Mouse (Mus musculus) hematopoietic stem cell, adult 5-6 weeks (primary cell): ENCODE measurements at regions not wholly inside any gene's neighbourhood (a gene's known extent, or its start where the extent isn't known, plus 50 kb on each side); places are given as distances from the start of the nearest gene placed in this dataset.

Experiments
- ATAC-seq, 2 experiments: fragments of 125-278 bp in 1 of 2; replicated peaks in 1 of 2; 2 replicates each; pipeline ENCODE4 v1.8.0; 2016 to 2017; ENCODE audit warnings: inconsistent platforms in 2 of 2, mild to moderate bottlenecking in 2 of 2, moderate number of reproducible peaks in 2 of 2, low read depth in 1 of 2, moderate TSS enrichment in 1 of 2; ENCODE audit not compliant: low FRiP score in 2 of 2, poor library complexity in 2 of 2, severe bottlenecking in 2 of 2, insufficient read depth in 1 of 2, low TSS enrichment in 1 of 2

DNA sequence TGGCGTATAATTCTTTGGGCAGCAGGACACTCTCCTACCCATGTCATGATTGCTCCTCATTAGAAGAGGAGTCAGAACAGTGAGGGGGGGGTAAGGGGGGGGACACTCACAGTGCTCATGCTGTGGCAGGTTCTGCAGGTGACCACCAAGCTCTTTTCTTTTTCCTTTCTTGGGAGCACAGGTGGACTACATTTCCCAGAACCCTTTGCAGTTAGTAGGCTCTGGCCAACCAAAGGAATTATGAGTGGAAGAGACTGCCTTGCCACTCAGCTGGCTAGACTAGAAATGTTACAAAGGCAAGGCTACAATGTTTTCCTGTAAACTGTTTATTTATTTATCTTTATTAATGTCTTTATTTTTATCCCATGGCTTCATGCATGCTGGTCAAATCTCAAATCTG, 53.6 kb upstream of the Ifnlr1 start:
- no peak for ATAC-seq

DNA sequence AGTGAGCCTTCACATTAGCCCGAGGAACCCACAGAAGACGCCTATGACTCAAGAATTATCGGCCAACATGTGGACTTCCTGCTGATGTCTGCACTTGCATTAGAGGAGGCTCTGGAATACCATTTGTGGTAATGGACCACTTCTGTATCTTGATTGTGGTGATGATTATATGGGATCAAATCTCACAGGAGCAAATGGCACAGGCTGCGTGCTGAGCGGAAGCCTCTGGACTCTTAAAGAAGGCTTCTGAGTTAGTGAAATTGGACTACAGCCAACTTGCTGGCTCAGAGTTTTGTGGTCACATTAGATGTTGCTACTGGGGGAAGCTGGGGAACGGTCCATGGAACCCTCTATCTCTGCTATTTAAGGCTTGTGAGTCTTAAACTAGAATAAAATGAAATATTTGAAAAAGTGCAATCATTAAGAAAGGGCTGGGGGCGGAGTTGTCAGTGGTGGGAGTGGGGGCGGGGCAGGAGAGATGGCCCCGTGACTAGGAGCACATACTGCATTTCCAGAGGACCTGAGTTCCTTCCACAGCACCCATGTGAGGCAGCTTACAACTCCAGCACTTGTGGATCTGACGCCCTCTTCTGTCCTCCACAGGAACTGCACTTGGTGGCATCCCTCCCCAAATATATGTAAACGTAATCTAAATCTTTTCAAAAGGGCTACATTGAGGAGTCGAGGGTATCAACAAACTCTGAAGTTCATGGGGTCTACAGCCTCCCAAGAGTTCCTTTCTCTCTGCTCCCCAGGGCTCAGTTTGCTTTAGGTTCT, 56.1 kb upstream of the Ifnlr1 start:
- 0 out of 4 replicates have a peak, but pooled peaks of 1 of the 2 experiments have one; percentile 12 for ATAC-seq

DNA sequence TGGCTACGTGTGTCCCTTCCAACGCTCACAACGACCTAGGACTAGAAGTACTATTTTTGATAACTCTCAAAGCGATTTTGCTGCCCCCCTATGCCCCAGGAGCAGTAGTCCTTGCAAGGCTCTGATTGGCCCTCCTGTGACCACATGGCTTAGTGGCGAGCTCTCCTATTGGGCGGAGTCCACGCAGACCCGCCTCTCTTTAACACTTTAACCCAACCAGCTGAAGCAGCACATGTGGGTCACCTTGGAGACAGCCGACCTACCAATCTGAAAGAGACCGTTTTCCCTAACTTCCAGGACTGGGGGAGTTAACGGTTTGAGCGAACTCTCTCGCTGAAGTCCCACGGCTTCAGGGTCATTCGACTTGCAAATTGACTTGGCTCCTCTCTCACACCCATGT, 53.0 kb upstream of the Grhl3 start:
- no peak for ATAC-seq

DNA sequence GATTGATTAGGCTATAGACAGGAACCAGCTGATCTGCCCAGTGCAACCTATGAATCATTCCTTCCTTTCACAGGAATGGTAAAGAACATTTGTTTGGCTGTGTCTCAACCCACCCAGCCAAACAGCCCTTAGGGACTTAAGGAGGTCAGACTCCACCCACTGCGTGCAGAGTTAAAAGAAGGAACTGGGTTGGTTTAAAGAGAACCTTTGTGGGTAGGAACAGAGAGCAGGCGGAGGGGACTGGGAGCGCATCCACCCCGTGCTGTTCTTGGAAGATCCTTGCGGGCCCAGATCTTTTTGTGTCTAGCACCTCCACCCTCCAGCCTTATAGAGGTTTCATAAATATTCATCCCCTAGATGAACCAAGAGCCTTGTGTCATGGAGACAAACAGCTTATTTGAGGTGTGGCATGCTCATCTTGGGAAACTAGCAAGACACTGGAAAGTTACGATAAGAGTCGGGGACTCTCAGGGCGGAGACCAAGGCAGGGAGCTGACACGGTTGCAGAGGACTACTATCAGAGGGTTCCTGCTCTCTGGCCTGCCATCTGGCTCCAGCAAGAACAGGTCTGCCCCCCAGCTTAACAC, 49.8 kb upstream of the Grhl3 start:
- ATAC-seq, result peak in 1 of 2 experiments; percentile 32; a peak in 1 of 4 replicates
